Mouse (Mus musculus) liver, adult 2 months (tissue): ENCODE data around the gene Grhl1.

Source experiments
- CTCF ChIP-seq: fragments of 200-500 bp; IDR thresholded peaks from 2 replicates; pipeline ENCODE4 v1.5.1; 2011; ENCODE audit warnings: low read depth, low read length, control low read depth
- POLR2A ChIP-seq: fragments of 200-500 bp; IDR thresholded peaks from 2 replicates; pipeline ENCODE4 v1.6.1; 2011; ENCODE audit warnings: low read length, control low read depth; ENCODE audit not compliant: insufficient read depth; ENCODE audit errors: extremely low read depth

DNA sequence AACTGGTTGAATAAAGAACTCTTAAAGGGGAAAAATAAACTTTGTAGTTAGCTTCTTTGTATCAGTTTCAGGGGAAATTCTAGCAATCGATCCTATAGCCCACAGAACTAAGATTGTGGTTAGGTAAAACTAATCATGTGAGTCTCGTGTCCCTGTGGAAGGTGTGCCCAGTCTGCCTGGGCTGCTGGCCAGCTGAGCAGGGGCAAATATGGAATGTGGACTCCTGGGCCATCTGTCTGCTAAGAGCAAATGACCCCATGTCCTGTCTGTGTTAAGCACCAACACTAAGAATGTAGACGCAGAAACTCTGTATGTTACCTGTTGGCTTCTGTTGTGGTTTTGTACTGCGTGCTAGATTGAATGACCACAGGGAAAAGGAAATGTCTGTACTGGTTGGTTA is 89.0 kb downstream of the Grhl1 start:
- no peak for TF ChIP-seq CTCF
- no peak for TF ChIP-seq POLR2A
